Mouse (Mus musculus) hindbrain, embryonic 12.5 days (tissue): Measurements from ENCODE around the gene Grm3. TPM values are rescaled to one million over a fixed set of nuclear protein-coding genes. Genes with fewer than 3 reads are reported as not detected.

ENCODE experiments used
- ATAC-seq: fragments of 200-750 bp; cut with Nextera tagmentation; 2 replicates; pipeline ENCODE4 v1.8.0; 2017; ENCODE audit warnings: moderate TSS enrichment; ENCODE audit not compliant: low FRiP score
- H3K27ac ChIP-seq: fragments of 300-500 bp; sonication (generic); 2 replicates; pipeline ENCODE4 v1.5.1; 2016; ENCODE audit warnings: mild to moderate bottlenecking
- H3K27me3 ChIP-seq: fragments of 300-500 bp; sonication (generic); 2 replicates; pipeline ENCODE4 v1.6.1; 2016; ENCODE audit warnings: mild to moderate bottlenecking
- H3K36me3 ChIP-seq: fragments of 300-500 bp; sonication (generic); 2 replicates; pipeline ENCODE4 v1.6.1; 2016; ENCODE audit warnings: mild to moderate bottlenecking
- H3K4me1 ChIP-seq: fragments of 300-500 bp; sonication (generic); 2 replicates; pipeline ENCODE4 v1.6.1; 2016
- H3K4me2 ChIP-seq: fragments of 300-500 bp; sonication (generic); replicated peaks from 2 replicates; pipeline ENCODE4 v1.6.1; 2016; ENCODE audit warnings: mild to moderate bottlenecking
- H3K4me3 ChIP-seq: fragments of 300-500 bp; sonication (generic); 2 replicates; pipeline ENCODE4 v1.5.1; 2016; ENCODE audit warnings: mild to moderate bottlenecking
- H3K9ac ChIP-seq: fragments of 300-500 bp; sonication (generic); 2 replicates; pipeline ENCODE4 v1.6.1; 2016; ENCODE audit warnings: mild to moderate bottlenecking, moderate library complexity
- H3K9me3 ChIP-seq: fragments of 300-500 bp; sonication (generic); replicated peaks from 2 replicates; pipeline ENCODE4 v1.6.1; 2016; ENCODE audit warnings: mild to moderate bottlenecking
- WGBS: fragments of 180-500 bp; shearing (Covaris S2); methylation state at CpG from one replicate; pipeline ENCODE4 v1.1.7; 2016; 5-methylcytosine and 5-hydroxymethylcytosine counted together
- polyA plus RNA-seq: library from polyadenylated mRNA; unstranded; fragments of >200 nt; fragmentation: Nextera tagmentation; extraction: Ambion mirVana; gene quantifications from 2 replicates; pipeline ENCODE4 v1.2.1, GENCODE M21; 2016

Grm3 gene
- polyA plus RNA-seq, 1 experiment from 2014 or later = 5.6 TPM

DNA sequence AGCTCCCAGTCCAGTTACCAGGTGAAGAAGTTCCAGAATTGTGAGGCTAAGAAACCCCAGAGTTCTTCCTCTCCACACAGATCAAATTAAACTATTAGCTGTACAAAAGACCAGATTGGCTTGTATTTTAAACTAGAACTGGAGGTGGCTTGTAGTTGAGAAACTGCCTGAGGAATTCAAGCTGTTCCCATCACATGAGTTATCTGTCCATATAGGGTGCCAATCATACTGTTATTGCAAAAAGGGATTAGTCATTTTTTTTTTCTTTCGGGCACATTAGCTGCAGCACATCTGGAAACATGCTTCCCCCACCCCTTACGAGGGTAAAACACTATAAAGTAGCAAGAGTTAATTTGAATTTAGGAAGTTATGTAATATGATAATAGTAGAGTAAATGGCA, 145.9 kb downstream of the Grm3 start:
- Histone ChIP-seq H3K9ac (no peak overlapping the region), H3K36me3 (no peaks in the 10 kb centered on the region), H3K4me2 (no peak overlapping the region), H3K4me1 (no peaks in the 10 kb centered on the region), H3K27me3 (no peaks in the 10 kb centered on the region), H3K9me3 (no peaks in the 10 kb centered on the region), H3K4me3 (no peak overlapping the region), H3K27ac (no peak overlapping the region)
- 87% methylated on average over 2 of the region's 2 CpGs for WGBS
- no peak for ATAC-seq

DNA sequence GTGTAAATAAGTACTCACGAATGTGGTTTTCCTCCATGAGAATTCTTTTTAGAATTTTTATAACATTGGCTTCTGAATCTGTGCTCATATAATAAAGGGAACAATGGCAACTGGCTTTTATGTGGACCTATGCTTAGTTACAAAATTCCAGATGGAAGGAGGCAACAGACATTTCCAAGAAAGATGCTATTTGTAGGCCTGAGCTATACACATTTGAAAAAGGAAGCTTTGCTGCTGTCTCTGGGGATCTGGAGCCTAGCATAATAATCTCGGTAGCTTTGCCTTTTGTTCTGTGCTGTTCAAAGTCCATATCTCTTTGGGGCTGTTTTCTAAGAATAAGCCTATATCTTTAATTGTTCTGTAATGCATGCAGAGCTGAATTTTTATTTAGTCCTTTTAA, 146.4 kb downstream of the Grm3 start:
- Histone ChIP-seq H3K36me3 (no peaks in the 10 kb centered on the region), H3K27me3 (no peaks in the 10 kb centered on the region), H3K9ac (no peak overlapping the region), H3K4me1 (no peaks in the 10 kb centered on the region), H3K4me2 (no peak overlapping the region), H3K9me3 (no peaks in the 10 kb centered on the region), H3K4me3 (no peak overlapping the region), H3K27ac (no peak overlapping the region)
- no peak for ATAC-seq
- 80% methylated on average over 2 of the region's 2 CpGs for WGBS

GRCm38 (mm10) chr5:9570946-9571345, 154.0 kb downstream of the Grm3 start:
- no peaks in the 10 kb centered on the region for H3K27me3 ChIP-seq
- 89% methylated on average over 6 of the region's 6 CpGs for WGBS
- H3K27ac ChIP-seq = no peak overlapping the region
- no peak for ATAC-seq
- H3K4me2 ChIP-seq = no peak overlapping the region
- H3K9me3 ChIP-seq = no peaks in the 10 kb centered on the region
- no peaks in the 10 kb centered on the region for H3K36me3 ChIP-seq
- H3K4me3 ChIP-seq = no peak overlapping the region
- no peak overlapping the region for H3K9ac ChIP-seq
- no peaks in the 10 kb centered on the region for H3K4me1 ChIP-seq

DNA sequence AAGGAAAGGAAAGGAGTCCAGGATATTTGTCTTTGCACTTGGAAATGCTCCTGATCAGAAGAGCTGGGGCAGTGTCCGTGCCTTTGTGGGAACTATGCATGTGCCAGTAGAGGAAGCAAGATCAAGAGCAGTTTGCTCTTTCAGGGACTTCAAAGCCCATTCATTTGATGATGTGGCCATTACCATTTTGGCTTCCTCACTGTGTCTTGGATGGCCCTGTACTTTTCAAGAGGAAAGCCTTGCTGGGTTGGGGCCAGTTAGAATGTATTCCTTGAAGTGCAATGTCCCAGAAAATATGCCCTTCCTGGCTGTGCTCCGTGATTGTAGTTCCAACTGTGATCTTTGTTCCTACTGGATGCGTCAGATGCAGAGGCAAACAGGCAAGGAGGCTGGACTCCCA, 167.3 kb downstream of the Grm3 start:
- no peak for ATAC-seq

DNA sequence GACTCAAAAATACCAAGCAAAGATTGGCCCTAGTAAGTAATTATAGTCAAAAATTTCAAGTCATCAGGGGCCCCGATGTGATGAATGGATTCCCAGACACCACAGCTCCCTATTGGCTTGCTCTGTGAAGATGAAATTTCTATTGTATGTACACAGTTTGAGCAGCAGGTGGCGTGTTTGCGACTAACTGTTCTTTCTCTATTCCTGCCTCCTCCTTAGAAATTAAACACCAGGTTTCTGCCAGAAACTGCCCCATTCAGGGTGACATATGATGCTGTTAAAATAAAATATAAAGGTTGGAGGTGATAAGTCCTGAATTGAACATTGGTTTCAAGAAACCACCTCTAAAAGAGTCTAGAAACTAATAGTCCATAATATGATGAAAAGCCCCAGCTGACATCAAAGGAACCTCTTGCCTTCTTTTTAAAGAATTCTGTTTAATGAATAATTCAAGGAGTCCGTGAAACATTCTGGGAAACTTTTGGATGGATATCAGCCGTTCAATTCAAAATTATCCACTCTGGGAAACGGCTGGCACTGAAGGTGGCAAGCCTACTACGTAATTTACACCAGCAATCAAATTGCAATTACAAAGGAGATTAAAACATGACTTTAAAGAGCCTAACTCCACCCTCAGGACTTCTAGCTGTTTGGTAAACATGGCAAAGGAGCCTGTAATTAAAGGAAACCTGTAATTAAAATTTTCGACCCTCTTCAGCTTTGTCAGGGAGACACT, 184.0 kb downstream of the Grm3 start:
- Histone ChIP-seq H3K9me3 (no peaks in the 10 kb centered on the region), H3K4me3 (no peak overlapping the region), H3K36me3 (no peaks in the 10 kb centered on the region), H3K4me2 (no peak overlapping the region), H3K27me3 (no peaks in the 10 kb centered on the region), H3K9ac (no peak overlapping the region), H3K27ac (no peak overlapping the region), H3K4me1 (no peaks in the 10 kb centered on the region)
- peak; percentile 58; the same call in 1 of the 2 replicates for ATAC-seq
- 33% methylated on average over 8 of the region's 8 CpGs for WGBS

More for the DNA sequence above, 167.3 kb downstream of the Grm3 start:
- Histone ChIP-seq H3K27me3 (no peaks in the 10 kb centered on the region), H3K9me3 (no peaks in the 10 kb centered on the region), H3K9ac (no peak overlapping the region), H3K4me1 (no peaks in the 10 kb centered on the region), H3K27ac (no peak overlapping the region), H3K36me3 (no peaks in the 10 kb centered on the region), H3K4me3 (no peak overlapping the region), H3K4me2 (no peak overlapping the region)
- 49% methylated on average over 3 of the region's 3 CpGs for WGBS

DNA sequence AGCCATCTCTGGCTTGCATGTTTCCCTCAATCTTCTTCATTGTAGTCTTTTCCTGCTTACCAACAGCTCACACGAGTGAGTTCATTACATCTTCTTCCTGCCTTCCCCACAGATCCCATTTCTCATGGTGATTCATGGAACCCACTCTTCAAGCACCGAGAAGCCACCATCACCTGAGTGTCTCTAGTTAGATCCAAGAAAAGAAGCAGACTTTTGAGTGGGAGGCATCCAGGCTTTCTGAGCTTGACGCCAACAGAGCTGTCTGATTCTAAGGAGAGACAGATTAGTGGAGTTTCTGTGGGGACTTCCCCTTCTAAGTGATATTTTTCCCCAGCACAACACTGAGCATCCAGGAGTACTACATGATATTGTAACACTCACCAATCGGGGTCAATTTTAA, 199.5 kb downstream of the Grm3 start:
- ATAC-seq = no peak
- Histone ChIP-seq H3K27me3 (no peaks in the 10 kb centered on the region), H3K4me1 (no peaks in the 10 kb centered on the region), H3K4me3 (no peak overlapping the region), H3K9me3 (no peaks in the 10 kb centered on the region), H3K4me2 (no peak overlapping the region), H3K27ac (no peak overlapping the region), H3K36me3 (no peaks in the 10 kb centered on the region), H3K9ac (no peak overlapping the region)
- WGBS = 92% methylated on average over 4 of the region's 4 CpGs

- Histone ChIP-seq H3K9ac (no peak overlapping the region), H3K4me2 (no peak overlapping the region), H3K9me3 (no peaks in the 10 kb centered on the region), H3K27me3 (no peaks in the 10 kb centered on the region), H3K36me3 (no peaks in the 10 kb centered on the region), H3K27ac (no peak overlapping the region), H3K4me1 (no peaks in the 10 kb centered on the region), H3K4me3 (no peak overlapping the region)
- WGBS = 89% methylated on average over 1 of the region's 1 CpGs
- ATAC-seq = no peak
These were observed 213.9 kb downstream of the Grm3 start for GRCm38 (mm10) chr5:9511027-9511426.

GRCm38 (mm10) chr5:9497235-9497634, 227.7 kb downstream of the Grm3 start:
- no peak overlapping the region for H3K27ac ChIP-seq
- no peak overlapping the region for H3K4me2 ChIP-seq
- ATAC-seq = no peak
- WGBS = 69% methylated on average over 4 of the region's 4 CpGs
- H3K27me3 ChIP-seq = no peaks in the 10 kb centered on the region
- no peak overlapping the region for H3K9ac ChIP-seq
- no peak overlapping the region for H3K4me3 ChIP-seq
- no peaks in the 10 kb centered on the region for H3K36me3 ChIP-seq
- H3K9me3 ChIP-seq = no peaks in the 10 kb centered on the region
- H3K4me1 ChIP-seq = no peaks in the 10 kb centered on the region

DNA sequence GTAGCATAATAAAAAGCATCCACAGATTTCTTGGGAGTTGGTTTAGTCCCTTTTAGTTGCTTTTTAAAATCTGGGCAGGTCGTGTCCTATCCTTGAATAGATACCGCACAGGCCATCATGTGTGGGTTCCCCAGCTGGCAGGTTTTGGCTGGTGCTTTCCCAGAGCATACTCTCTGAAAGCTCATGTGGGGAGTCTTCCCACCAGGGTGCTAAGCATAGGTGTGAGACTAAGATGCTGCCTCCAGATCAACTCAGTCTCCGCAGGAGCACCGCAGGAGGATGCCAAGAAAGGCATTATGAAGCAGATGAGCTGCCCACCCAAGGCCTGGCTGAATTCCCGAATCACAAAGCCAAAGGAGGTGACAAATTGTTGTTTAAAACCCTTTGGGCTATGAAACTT, 229.5 kb downstream of the Grm3 start:
- no peaks in the 10 kb centered on the region for H3K9me3 ChIP-seq
- H3K4me2 ChIP-seq = no peak overlapping the region
- 22% methylated on average over 5 of the region's 5 CpGs for WGBS
- no peak for ATAC-seq
- H3K9ac ChIP-seq = no peak overlapping the region
- H3K27ac ChIP-seq = no peak overlapping the region
- H3K27me3 ChIP-seq = no peaks in the 10 kb centered on the region
- H3K4me3 ChIP-seq = no peak overlapping the region
- no peaks in the 10 kb centered on the region for H3K36me3 ChIP-seq
- no peaks in the 10 kb centered on the region for H3K4me1 ChIP-seq

GRCm38 (mm10) chr5:9477587-9477986, 247.4 kb downstream of the Grm3 start:
- Histone ChIP-seq H3K4me3 (no peak overlapping the region), H3K4me2 (no peak overlapping the region), H3K36me3 (no peaks in the 10 kb centered on the region), H3K4me1 (no peaks in the 10 kb centered on the region), H3K27ac (no peak overlapping the region), H3K27me3 (no peaks in the 10 kb centered on the region), H3K9me3 (no peaks in the 10 kb centered on the region), H3K9ac (no peak overlapping the region)
- no peak for ATAC-seq
- 80% methylated on average over 3 of the region's 3 CpGs for WGBS

- H3K4me2 ChIP-seq = no peak overlapping the region
- WGBS = 95% methylated on average over 2 of the region's 2 CpGs
- H3K4me1 ChIP-seq = no peaks in the 10 kb centered on the region
- H3K27ac ChIP-seq = no peak overlapping the region
- no peak overlapping the region for H3K9ac ChIP-seq
- no peak overlapping the region for H3K4me3 ChIP-seq
- H3K36me3 ChIP-seq = no peaks in the 10 kb centered on the region
- H3K27me3 ChIP-seq = no peaks in the 10 kb centered on the region
- no peaks in the 10 kb centered on the region for H3K9me3 ChIP-seq
- ATAC-seq = no peak
These were observed 271.7 kb downstream of the Grm3 start for GRCm38 (mm10) chr5:9453298-9453697.

DNA sequence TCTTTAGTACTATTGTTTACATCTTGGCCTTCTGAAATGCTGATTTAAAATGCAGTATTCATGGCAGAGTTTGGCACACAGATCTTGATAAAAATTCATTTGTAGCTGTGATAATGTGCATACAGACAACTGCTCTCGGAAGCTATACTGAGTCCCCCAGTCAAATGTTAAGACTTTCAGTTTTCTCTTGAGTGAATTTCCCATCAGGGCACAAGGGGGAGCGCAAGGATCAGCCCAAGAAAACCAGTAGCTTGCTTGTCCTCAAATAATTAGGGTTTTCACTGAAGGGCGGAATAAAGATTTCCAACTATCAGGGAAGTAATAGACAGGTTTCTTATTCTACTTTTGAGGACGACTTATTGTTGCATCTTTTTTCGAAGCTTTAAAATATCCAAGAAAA, 275.4 kb downstream of the Grm3 start:
- no peak overlapping the region for H3K27ac ChIP-seq
- no peak overlapping the region for H3K4me3 ChIP-seq
- no peaks in the 10 kb centered on the region for H3K9me3 ChIP-seq
- no peaks in the 10 kb centered on the region for H3K4me1 ChIP-seq
- H3K36me3 ChIP-seq = no peaks in the 10 kb centered on the region
- WGBS = 69% methylated on average over 5 of the region's 5 CpGs
- ATAC-seq = no peak
- no peak overlapping the region for H3K9ac ChIP-seq
- no peaks in the 10 kb centered on the region for H3K27me3 ChIP-seq
- no peak overlapping the region for H3K4me2 ChIP-seq

GRCm38 (mm10) chr5:9448931-9449330, 276.0 kb downstream of the Grm3 start:
- WGBS = 91% methylated on average over 6 of the region's 6 CpGs
- no peak overlapping the region for H3K27ac ChIP-seq
- no peaks in the 10 kb centered on the region for H3K27me3 ChIP-seq
- H3K4me2 ChIP-seq = no peak overlapping the region
- H3K36me3 ChIP-seq = no peaks in the 10 kb centered on the region
- H3K9ac ChIP-seq = no peak overlapping the region
- no peaks in the 10 kb centered on the region for H3K4me1 ChIP-seq
- no peak for ATAC-seq
- no peaks in the 10 kb centered on the region for H3K9me3 ChIP-seq
- no peak overlapping the region for H3K4me3 ChIP-seq
